Mouse (Mus musculus) CH12.LX (cell line): ENCODE results near the gene Haao.

Source experiments
- CTCF ChIP-seq, 2 experiments: IDR thresholded peaks in 1 of 2; conservative IDR thresholded peaks in 1 of 2; 2 replicates each; pipeline ENCODE4 v1.5.1; 2011 to 2012; ENCODE audit warnings: low read depth in 2 of 2, low read length in 2 of 2, improper control_type of control experiment in 1 of 2, inconsistent platforms in 1 of 2, mild to moderate bottlenecking in 1 of 2, moderate library complexity in 1 of 2
- E2F4 ChIP-seq: IDR thresholded peaks from 2 replicates; pipeline ENCODE4 v1.6.1; 2011; ENCODE audit warnings: low read depth, low read length, improper control_type of control experiment; ENCODE audit not compliant: insufficient replicate concordance
- ETS1 ChIP-seq: conservative IDR thresholded peaks from 2 replicates; pipeline ENCODE4 v1.6.1; 2012; ENCODE audit warnings: low read depth, mild to moderate bottlenecking, inconsistent platforms, low read length, improper control_type of control experiment, moderate library complexity
- MAX ChIP-seq: IDR thresholded peaks from 2 replicates; pipeline ENCODE4 v1.6.1; 2011; ENCODE audit warnings: low read length, improper control_type of control experiment
- MEF2A ChIP-seq: IDR thresholded peaks from 2 replicates; pipeline ENCODE4 v1.6.1; 2014; ENCODE audit warnings: low read depth, mild to moderate bottlenecking, inconsistent platforms, low read length, improper control_type of control experiment, borderline replicate concordance
- MXI1 ChIP-seq: IDR thresholded peaks from 2 replicates; pipeline ENCODE4 v1.6.1; 2011; ENCODE audit warnings: mild to moderate bottlenecking, low read depth, low read length, improper control_type of control experiment
- POLR2A ChIP-seq: IDR thresholded peaks from 2 replicates; pipeline ENCODE4 v1.6.1; 2011; ENCODE audit warnings: low read depth, mild to moderate bottlenecking, improper control_type of control experiment, low read length
- SMC3 ChIP-seq: IDR thresholded peaks from 2 replicates; pipeline ENCODE4 v1.6.1; 2011; ENCODE audit warnings: low read depth, low read length, improper control_type of control experiment
- TCF12 ChIP-seq: IDR thresholded peaks from 2 replicates; pipeline ENCODE4 v1.6.1; 2014; ENCODE audit warnings: low read depth, mild to moderate bottlenecking, inconsistent platforms, low read length, improper control_type of control experiment
- USF1 ChIP-seq: IDR thresholded peaks from 2 replicates; pipeline ENCODE4 v1.6.1; 2014; ENCODE audit warnings: low read depth, mild to moderate bottlenecking, inconsistent platforms, low read length, improper control_type of control experiment
- ZC3H11A ChIP-seq: IDR thresholded peaks from 2 replicates; pipeline ENCODE4 v1.6.1; 2012; ENCODE audit warnings: low read depth, mild to moderate bottlenecking, inconsistent platforms, low read length, improper control_type of control experiment
- ZNF384 ChIP-seq: IDR thresholded peaks from 2 replicates; pipeline ENCODE4 v1.6.1; 2012; ENCODE audit warnings: low read depth, low read length, improper control_type of control experiment, inconsistent platforms

DNA sequence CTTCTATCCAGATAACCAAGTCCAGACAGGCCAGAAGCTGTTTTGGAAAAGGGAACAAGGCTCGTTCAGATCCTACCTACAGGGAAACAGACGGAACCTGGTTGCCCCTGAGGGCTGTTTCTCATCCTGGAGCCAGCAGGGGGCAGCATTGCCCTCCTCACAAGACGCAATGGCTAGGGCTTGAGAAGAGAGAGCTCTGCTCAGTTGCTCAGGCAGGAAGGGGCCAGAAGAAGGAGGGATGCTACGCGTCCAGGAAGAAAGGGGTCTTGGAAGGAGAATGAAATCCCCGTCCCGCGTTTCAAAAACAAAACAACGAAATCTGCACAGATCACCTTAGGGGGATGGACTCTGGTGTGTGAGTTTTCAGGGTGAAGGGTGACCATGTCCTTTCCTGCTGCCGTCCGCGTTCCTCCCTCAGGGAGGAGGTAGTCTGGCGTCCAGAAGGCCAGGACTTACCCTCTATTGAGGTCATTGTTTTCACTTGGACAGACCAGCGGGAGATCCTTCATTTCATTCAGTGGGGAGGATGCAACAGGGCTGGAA is 25.1 kb upstream of the Haao start:
- TF ChIP-seq E2F4 (no peak), CTCF (conservative IDR thresholded peaks at IDR 0.05 in 1 of 2, IDR thresholded peaks at IDR 0.05 in 1 of 2; ENCODE audit: low read depth in 2 of 2, low read length in 2 of 2) (peak; percentile 84 to 85), MAX (no peak), MEF2A (no peak), ETS1 (no peak), ZNF384 (no peak), POLR2A (no peak), SMC3 (peak; percentile 60), USF1 (no peak), ZC3H11A (no peak), MXI1 (no peak), TCF12 (no peak)
